Mouse (Mus musculus) olfactory bulb, adult 2 months (tissue): ENCODE measurements around the gene Tnnc2.

ENCODE experiments used
- CTCF ChIP-seq: fragments of 200-500 bp; IDR thresholded peaks from 2 replicates; pipeline ENCODE4 v1.5.1; 2012; ENCODE audit warnings: low read depth, mild to moderate bottlenecking, low read length, moderate library complexity; ENCODE audit not compliant: insufficient read depth
- POLR2A ChIP-seq: fragments of 200-500 bp; IDR thresholded peaks from 2 replicates; pipeline ENCODE4 v1.6.1; 2012; ENCODE audit warnings: mild to moderate bottlenecking, low read depth, low read length, moderate library complexity; ENCODE audit not compliant: insufficient read depth

GRCm38 (mm10) chr2:164794293-164794692, 14.5 kb upstream of the Tnnc2 start:
- TF ChIP-seq CTCF: peak; percentile 47; the same call in 1 of the 2 replicates
- TF ChIP-seq POLR2A: no peak
